Mouse (Mus musculus) kidney, postnatal 36 days (tissue): ENCODE measurements around the gene Sp7.

ENCODE experiments used
- DNase-seq, 2 experiments: peaks; one replicate each; pipeline ENCODE4 v3.0.0; 2021 to 2022; ENCODE audit warnings: mixed read lengths in 2 of 2

Gene Sp7

DNA sequence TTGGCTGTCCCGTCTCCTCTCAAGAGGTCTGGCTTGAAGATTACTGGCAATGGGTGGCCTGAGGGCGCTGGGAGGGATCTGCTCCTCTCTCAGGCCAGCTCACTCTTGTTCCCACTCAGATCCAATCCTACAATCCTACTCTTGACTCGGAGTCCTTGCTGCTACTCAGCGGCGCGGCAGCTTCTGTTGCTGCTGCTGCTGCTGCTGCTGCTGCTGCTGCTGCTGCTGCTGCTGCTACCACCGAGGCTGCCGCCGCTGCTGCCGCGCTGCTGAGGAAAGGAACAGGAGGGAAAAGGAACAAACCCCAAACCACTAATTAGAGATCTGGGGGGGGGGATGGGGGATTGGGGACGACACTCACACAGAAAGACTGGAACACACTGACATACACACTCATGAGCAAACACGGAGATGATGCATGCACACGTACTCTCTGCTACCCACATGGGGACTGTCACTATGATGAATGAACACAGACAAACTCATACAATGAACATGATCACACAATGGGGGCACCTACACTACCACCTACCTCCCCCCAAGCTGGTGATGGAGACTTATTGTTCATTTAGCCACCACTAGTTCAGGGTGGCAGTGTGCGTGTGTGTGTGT lies at the start of gene Sp7:
Gene Sp7, minus strand, starts transcription at position 450 of the 612 bp plus-strand sequence.
- peak in 1 of 2 experiments; percentile 15 for DNase-seq

GRCm38 (mm10) chr15:102413687-102414086 lies 46.7 kb upstream of the Sp7 start:
- DNase-seq = no peak

DNA sequence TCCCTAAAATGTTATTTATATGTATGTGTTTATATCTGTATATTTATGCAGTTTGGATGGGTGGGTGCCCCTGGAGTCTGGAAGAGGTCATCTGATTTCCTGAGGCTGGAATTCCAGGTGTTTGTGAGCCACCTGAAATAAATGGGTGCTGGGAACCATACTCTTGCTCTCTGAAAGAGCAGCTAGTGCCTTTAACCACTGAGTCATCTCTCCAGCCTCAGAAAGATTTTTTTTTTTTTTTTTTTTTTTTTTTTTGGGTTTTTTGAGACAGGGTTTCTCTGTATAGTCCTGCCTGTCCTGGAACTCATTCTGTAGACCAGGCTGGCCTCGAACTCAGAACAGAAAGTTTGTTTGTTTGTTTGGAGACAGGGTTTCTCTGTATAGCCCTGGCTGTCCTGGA lies 44.1 kb upstream of the Sp7 start:
- no peak for DNase-seq

GRCm38 (mm10) chr15:102409286-102409685 lies 42.3 kb upstream of the Sp7 start:
- no peak for DNase-seq

- DNase-seq = no peak
Observed at GRCm38 (mm10) chr15:102408558-102409130, 41.7 kb upstream of the Sp7 start.

- no peak for DNase-seq
Observed at GRCm38 (mm10) chr15:102407681-102408557, 40.9 kb upstream of the Sp7 start.

- no peak for DNase-seq
Observed at GRCm38 (mm10) chr15:102406912-102407580, 40.1 kb upstream of the Sp7 start.

- DNase-seq = peak; percentile 92 to 94
Observed at GRCm38 (mm10) chr15:102406196-102406911, 39.4 kb upstream of the Sp7 start.

GRCm38 (mm10) chr15:102405489-102406195 lies 38.7 kb upstream of the Sp7 start, which contains the start of gene Sp1:
Sp1 (plus strand) TSS chr15:102406143.
- peak; percentile 97 to 100 for DNase-seq

GRCm38 (mm10) chr15:102404608-102405488 lies 37.9 kb upstream of the Sp7 start:
- no peak for DNase-seq

- no peak for DNase-seq
Observed at GRCm38 (mm10) chr15:102402210-102402609, 35.2 kb upstream of the Sp7 start.

GRCm38 (mm10) chr15:102401278-102401677 lies 34.3 kb upstream of the Sp7 start:
- no peak for DNase-seq

GRCm38 (mm10) chr15:102400476-102401045 lies 33.6 kb upstream of the Sp7 start:
- no peak for DNase-seq

DNA sequence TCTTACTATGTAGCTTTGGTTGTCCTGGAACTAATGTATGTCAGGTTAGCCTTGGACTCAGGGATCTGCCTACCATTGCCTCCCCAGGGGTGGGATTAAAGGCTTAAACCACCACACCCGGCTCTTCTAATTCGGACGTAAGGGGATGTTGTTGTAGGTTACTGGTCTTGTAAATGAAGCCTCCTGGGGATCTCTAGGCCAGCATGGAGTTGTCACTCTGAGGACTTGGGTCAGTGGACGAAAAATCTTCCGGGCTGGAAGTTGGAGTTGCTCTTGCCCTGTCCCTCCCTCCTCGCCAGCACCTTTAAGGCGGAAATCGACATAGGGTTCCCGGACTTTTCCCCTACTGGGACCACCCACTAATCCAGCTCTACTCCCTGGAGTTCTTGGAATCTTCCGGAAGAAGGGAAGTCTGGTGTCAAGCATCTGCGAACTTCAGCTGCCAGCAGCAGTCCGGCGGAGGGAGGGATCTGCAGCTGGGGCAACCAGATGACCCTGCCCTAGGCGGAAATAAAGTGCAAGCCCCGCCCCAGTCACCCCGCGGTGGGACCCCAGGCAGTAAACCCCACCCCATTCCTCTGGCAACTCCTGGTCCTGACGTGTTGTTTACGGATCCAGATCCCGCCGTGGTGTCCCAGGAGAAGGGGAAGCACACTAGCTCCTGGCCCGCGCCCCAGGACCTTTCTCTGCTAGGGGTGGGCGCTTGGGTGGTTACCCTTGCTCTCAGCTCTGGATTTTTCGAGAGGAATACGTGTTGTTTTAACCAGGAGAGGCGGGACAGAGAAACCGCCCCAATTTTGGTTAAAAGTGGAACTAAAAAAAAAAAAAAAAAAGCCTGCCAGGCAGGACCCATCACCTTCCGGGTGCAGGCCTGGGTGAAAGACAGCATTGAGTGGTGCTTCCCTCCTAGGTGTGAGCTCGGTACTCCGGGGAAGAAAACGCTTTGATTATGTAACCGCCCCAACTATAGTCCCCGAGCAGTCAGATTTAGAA lies 32.5 kb upstream of the Sp7 start:
- DNase-seq = peak; percentile 96 to 97

DNA sequence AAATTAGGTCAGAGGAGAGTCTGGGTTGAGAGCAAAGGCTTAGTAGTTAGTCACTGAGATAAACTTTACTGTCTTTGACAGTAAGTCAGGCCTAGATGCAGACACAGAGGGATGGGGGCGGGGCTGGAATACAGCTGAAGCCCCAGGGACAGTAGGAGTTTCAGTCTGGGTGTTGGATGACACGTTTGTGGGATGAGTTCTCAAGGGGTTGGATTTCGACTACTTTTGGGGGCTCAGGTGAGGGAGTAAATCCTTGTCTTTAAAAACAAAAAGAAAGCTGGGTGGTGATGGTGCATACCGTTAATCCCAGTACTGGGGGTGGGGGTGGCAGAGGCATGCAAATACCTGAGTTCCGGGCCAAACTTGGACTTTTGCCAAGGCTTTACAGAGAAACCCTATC lies 31.6 kb upstream of the Sp7 start:
- DNase-seq = peak in 1 of 2 experiments; percentile 46

DNA sequence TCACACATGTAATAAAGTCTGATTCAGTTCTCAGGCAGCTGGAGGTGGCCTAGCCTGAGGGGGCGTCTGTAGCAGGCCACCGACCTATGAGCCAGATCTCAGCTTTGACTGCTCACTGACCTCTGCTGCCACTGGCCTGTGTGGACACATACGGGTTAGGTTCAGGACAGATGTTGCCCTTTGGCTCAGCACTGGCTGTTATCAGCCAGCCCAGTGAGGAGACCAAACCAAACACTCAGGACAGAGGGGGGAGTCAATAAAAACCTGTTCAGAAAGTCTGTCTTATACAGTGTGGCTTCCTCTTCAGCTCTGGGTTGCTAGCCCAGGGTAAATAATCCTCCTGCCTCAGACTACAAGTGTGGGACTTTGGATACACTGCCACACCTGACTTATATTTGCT lies 28.1 kb upstream of the Sp7 start:
- peak; percentile 38 to 39 for DNase-seq

DNA sequence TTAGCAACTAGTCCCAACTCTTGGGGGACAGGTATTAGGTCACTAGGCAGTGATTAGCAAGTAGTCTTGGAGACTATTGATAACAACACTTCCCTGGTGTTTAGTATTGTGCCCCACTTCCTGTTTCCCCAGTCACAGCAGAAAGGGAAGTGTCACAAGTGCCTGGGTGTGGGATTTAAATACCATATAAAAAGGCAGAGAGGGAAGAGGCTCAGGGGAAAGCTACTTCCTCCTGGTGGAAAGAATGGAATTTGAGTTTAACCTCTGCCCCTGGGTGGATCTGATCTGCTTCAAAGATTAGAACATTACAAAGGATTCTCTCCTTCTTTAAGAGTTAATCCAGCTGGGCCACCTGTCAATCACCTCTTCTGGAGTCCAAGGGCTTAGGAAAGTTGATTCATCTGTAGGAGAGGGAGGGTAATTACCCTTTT lies 26.6 kb upstream of the Sp7 start:
- DNase-seq = peak in 1 of 2 experiments; percentile 33

DNA sequence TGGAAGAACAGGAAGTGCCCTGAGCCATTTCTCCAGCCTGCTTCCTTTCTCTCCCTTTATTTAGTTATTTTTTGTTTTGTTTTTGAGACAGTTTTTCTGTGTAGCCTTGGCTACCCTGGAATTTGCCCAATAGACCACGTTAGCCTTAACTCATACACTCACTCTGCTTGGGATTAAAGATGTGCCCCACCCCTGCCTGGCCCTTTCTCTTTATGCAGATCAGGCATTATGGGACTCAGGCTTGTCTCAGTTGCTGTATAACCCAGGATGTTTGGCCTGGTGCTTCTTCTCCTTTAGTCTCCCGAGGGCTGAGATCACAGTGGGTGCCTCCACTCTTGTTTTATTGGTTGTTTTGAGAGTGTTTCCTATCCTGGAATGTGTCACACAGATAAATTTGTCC lies 25.5 kb upstream of the Sp7 start:
- DNase-seq = no peak

GRCm38 (mm10) chr15:102388942-102389341 lies 22.0 kb upstream of the Sp7 start:
- DNase-seq = no peak
